Mouse (Mus musculus): ENCODE measurements around the gene Lrmp. TPM values are rescaled to one million over a fixed set of nuclear protein-coding genes. Genes with fewer than 3 reads are reported as not detected.

Gene Lrmp
- total RNA-seq, 2 experiments from 2014 or later: 1.9 to 2.2 TPM

DNA sequence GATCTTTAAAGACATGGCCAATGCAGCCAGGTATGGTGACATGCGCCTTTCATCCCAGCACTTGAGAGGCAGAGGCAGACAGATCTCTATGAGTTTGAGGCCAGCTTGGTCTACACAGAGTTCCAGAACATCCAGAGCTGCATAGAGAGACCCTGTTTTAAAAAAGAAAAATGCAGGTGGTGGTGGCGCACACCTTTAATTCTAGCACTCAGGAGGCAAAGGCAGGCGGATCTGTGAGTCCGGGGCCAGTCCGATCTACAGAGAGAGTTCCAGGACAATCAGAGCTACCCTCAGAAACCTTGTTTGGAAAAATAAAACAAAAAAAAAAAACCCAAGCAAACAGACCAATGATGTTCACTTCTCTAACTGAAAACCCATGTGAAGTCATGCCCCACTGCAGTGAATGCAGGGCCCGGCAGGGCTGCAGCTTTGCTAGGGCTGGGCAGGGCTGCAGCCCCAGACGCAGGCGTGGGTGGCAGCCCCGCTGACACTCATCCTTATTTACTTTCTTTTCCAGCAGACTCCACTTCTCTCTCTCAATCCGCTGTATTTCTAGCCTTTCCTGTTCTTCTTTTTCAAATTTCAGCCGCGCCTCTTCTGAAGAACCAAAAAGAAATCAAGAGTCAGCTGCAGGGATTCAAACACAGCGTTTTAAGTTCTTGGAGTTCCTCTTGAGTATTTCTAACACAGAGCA, 87.1 kb downstream of the Lrmp start:
- no peak for DNase-seq

DNA sequence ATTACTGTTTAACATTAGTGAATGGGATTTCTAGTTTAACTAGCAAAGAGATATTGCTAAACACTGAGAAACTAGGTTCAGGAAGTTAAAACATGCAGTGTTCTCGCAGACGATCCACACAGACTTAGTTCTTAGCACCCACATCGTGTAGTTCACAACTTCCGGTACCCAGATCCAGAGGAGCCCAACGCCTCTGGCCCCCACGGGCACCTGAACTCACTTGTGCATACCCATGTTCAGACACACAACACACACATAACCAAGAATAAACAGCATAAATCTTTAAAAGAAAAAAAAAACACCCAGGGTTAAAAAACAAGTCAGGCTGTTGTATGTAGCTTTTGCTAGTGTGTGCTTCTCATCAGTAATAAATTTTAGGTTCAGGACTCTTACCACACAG, 89.0 kb downstream of the Lrmp start:
- no peak for DNase-seq

DNA sequence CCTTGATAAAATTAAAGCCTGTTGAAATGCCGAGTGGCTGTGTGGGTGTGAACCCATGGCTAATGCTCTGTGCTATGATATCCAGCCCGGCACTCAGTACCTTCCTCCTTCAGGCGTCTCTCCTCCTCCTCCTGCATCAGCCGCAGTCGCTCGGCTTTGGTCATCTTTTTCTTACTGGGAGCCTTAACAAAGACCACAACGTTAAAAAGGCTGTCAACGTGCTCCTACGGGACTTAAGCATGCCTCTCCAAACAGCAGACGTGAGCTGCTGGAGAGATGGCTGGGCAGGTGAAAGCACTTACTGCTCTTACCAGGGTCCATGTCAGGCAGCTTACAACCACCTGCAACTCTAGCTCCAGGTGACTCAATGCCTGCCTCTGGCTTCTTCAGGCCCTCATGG, 89.7 kb downstream of the Lrmp start:
- DNase-seq: no peak

DNA sequence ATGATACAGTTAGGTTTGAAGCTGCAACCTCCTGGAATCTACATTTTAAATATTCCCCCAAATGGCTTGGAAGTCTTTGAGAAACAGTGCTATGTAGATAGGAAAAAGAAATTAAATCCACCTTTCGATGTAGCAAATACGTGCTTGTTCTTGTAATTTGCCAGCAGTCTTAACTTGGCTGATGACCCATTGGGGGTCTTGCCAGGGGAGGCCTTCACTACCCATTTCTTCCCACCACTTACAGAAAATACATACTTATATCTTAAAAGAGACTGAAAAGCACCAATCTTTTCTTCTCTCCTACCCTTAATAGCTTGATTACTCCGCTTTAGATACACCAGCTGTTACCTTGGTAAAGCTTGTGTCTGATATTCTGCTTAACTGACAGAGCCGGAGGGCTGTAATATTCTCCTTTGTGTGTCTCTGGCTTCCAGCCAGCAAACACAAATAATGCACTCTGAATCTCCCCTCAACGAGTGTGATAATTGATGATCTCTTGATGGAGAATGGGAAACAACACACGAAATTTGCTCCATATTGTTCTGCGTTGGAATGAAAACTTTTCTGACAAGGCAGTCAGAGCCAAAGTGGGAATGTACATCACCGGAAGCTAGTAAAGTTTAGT, 94.7 kb downstream of the Lrmp start:
- no peak for DNase-seq

DNA sequence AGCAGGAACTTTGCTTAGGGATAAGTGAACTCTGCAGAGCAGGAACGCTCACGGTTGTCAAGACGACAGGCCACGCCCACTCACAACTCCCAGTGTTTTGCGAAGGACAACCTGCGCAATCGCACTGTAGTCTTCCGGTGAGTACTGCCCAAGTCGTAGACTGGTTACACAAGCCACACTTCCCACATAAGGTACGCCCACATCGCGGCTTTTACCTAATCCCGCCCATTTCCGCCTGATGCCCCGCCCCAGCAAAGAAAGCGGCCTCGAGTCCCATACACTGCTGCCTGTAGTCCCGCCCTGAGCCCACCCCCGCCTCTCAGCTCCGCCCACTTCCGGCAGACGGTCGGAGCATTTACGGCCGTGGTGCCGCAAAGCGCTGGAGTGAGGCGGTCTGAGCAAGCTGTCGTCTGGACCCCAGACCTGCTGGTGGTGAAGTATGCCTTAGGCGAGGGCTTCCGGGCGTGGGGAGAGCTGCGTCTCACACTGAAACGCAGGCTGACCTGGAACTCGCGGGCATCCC, 95.4 kb downstream of the Lrmp start, which contains the start of the genes Casc1 and Etfrf1:
Gene Casc1 (minus strand): TSS at position 190 of the 523 bp plus-strand sequence.
Gene Etfrf1 (plus strand): TSS at position 319 of the 523 bp plus-strand sequence.
- peak; percentile 97 to 98 for DNase-seq

- peak; percentile 24 to 25 for DNase-seq
Observed at GRCm38 (mm10) chr6:145211376-145212305, 96.2 kb downstream of the Lrmp start.

DNA sequence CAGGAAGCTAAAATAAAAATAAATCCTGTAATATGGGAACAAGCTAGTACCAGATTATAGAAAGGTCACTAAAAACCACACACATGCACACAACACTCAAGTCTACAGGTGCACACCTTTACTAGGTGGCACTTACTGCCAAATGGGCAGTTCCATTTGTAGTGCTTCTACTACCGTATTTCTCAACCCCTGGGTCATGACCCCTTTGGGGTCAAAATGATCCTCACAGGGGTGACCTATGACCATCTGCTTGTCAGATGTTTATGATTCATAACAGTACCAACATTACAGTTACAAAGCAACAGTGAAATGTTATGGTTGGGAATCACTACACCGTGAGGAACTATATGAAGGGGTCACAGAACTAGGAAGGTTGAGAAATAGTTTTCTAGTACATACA, 98.5 kb downstream of the Lrmp start:
- no peak for DNase-seq

DNA sequence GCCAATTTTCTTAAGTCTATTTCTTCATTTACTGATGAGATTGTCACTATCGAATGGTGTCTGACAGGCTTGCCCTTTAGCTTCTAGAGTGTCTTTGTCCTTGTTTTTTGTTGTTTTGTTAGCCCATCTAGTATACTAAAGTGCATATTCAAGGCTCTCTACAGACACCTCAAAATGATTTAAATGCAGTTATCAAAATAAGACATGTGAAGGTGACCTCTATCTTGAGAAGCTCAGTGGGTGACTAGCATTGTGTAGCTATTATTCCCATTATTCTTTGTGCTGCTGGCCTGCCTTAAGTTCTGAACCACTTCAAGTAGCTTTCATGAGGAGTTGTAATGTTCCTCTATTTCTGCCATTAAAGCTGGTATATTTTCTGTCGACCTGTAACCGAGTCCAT, 100.4 kb downstream of the Lrmp start:
- DNase-seq: no peak

DNA sequence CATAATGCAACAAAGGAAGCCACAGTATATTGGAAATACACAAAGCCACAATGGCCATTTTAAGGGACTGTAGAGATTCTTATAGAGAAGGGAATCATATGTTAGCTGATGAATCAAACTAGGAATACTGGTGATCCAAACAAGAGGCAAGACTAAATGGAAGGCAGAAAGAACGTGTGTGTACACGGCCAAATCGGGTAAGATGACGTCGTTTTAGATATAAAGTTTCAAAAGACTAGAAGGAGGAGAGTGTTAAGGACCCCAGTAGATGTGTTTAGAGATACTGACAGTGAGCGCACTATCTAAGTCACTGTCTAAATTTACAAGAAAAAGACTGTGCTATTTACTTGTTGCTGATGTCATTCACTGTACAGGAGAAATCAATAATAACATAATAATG, 108.8 kb downstream of the Lrmp start:
- no peak for DNase-seq

Other genes with a start within 250 kb of the Lrmp start
- gene Bcat1, start 39.5 kb upstream of the Lrmp start, total RNA-seq (2021): 10 to 100 TPM; 14.2 to 23.4 TPM
- gene Casc1, start 95.4 kb downstream of the Lrmp start, total RNA-seq (2021): under 1 TPM; 0.33 to 0.63 TPM
- gene Etfrf1, start 95.5 kb downstream of the Lrmp start, total RNA-seq (2021): 100 to 1,000 TPM in 1 of 2 experiments, 10 to 100 TPM in 1; 87.3 to 144 TPM
- 10 to 100 TPM; 41.9 to 54.2 TPM for gene Kras, start 134.6 kb downstream of the Lrmp start, total RNA-seq (2021)

Measured in adrenal gland, postnatal 36 days (tissue).